Mouse (Mus musculus) urinary bladder, postnatal 0 days (tissue): ENCODE results near the gene 9430007A20Rik. TPM values are rescaled to one million over a fixed set of nuclear protein-coding genes. Genes with fewer than 3 reads are reported as not detected.

Source experiments
- polyA plus RNA-seq: library from polyadenylated mRNA; unstranded; fragments of >200 nt; fragmentation: Nextera tagmentation; extraction: Ambion mirVana; gene quantifications from 2 replicates; pipeline ENCODE4 v1.2.1, GENCODE M21; 2015

Gene 9430007A20Rik
- polyA plus RNA-seq, result not detected in 2 replicates

DNA sequence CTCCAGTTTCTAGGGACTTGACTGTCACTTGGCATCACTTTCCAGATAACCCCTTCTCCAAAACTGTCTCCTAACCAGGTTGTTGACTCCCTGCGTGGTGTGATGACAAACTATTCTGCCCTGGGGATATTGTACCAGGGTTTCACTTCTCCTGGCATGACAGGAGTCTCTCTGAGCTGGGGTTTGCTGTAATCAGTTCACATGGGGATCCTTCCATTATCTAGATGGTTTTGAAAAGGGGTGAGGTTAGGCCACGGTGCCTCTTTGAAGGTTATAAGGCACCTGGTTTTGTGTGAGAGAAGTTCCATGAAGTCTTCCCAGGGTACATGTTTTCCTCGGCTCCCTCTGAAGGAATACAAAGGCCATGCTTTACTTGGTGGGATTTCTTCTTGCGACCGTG, at the start of gene 9430007A20Rik:
TSS of gene 9430007A20Rik (plus strand) at position 301 of the 400 bp plus-strand sequence.

GRCm38 (mm10) chr4:144565034-144565433, 45.4 kb downstream of the 9430007A20Rik start, which contains the start of gene Gm13124:
Gene Gm13124 (minus strand): TSS chr4:144565134.

Other genes starting within 250 kb of the 9430007A20Rik start
- not detected in 2 replicates for gene Pramel5, start 239.3 kb upstream of the 9430007A20Rik start, polyA plus RNA-seq
- not detected in 2 replicates for gene Gm13128, start 189.6 kb upstream of the 9430007A20Rik start, polyA plus RNA-seq
- not detected in 2 replicates for gene Gm13119, start 161.9 kb upstream of the 9430007A20Rik start, polyA plus RNA-seq
- gene Pramef20, start 141.9 kb upstream of the 9430007A20Rik start, polyA plus RNA-seq, result not detected in 2 replicates
- 0.12 TPM in 1 of 2 replicates, not detected in the other for gene Pramef12, start 111.4 kb upstream of the 9430007A20Rik start, polyA plus RNA-seq
- gene 1700012P22Rik, start 81.0 kb upstream of the 9430007A20Rik start, polyA plus RNA-seq, result not detected in 2 replicates
- not detected in 2 replicates for gene Gm9944, start 66.5 kb upstream of the 9430007A20Rik start, polyA plus RNA-seq
- not detected in 2 replicates for gene Aadacl3, start 56.1 kb upstream of the 9430007A20Rik start, polyA plus RNA-seq
- not detected in 2 replicates for gene Gm13124, start 45.3 kb downstream of the 9430007A20Rik start, polyA plus RNA-seq
- gene Aadacl4, start 93.9 kb downstream of the 9430007A20Rik start, polyA plus RNA-seq, result not detected in 2 replicates
- gene Gm436, start 166.5 kb downstream of the 9430007A20Rik start, polyA plus RNA-seq, result not detected in 2 replicates
- not detected in 2 replicates for gene Gm13178, start 201.6 kb downstream of the 9430007A20Rik start, polyA plus RNA-seq